Mouse (Mus musculus): ENCODE measurements at regions not wholly inside any gene's neighbourhood (a gene's known extent, or its start where the extent isn't known, plus 50 kb on each side); places are given as distances from the start of the nearest gene placed in this dataset.
A peak's percentile ranks its signal among the peaks of the same experiment; 100 is the strongest.

DNA sequence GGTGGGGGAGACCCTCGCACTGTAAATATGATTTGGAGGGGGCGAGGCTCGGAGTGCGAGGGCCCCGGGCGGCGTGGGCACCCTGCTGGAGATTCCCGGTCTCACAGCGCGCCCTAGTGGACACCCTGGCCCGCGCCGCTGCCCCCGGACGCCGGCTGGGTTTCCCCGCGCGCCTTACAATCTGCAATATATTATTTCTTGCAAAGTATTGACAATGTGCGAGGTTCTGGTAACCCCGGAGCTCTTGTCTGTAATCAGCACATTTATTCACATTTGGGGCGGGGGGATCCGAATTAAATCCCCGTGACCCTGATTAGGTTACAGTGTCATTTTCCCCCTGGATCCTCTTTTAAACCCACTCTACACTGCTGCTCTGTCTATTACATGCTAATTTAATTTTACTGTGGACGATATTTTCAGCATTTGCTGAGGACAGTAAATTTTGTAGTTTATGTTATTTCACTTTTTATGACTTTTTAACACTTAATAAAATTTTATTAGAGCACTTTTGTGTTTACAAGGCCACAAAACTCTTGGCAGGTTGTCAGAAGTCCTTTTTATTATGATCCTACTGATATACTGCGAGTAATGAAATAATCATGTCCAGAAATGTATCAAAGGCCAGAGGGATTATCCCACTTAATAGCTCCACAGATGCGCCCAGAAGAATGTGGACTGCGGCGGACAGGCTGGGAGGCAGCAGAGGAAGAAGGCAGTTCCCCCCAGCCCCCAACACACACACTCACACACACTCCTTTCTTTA is 312.6 kb downstream of the Mtx2 start:
- DNase-seq (ENCODE audit: low spot score) = peak; percentile 67

DNA sequence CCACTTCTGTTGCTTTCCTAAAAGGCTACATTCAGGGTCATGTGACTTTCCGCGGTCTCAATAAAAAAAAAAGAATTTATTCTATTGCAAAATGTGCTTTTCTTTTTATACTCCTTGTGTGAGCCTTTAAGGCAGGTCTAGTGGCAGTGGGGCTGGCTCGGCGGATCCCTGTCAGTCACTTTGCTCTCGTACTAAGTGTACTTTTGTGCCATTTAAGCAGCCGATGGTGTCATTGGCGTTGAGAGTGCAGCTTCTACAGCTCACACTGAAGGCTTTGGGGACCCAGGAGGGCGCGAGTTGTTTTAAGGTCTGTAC is 313.1 kb downstream of the Mtx2 start:
- DNase-seq (ENCODE audit: low spot score) = no peak

- no peak for DNase-seq (ENCODE audit: low spot score)
These were observed 313.9 kb downstream of the Mtx2 start for GRCm38 (mm10) chr2:75139544-75139943.

GRCm38 (mm10) chr2:75142675-75143074 is 317.1 kb downstream of the Mtx2 start:
- no peak for DNase-seq (ENCODE audit: low spot score)

DNA sequence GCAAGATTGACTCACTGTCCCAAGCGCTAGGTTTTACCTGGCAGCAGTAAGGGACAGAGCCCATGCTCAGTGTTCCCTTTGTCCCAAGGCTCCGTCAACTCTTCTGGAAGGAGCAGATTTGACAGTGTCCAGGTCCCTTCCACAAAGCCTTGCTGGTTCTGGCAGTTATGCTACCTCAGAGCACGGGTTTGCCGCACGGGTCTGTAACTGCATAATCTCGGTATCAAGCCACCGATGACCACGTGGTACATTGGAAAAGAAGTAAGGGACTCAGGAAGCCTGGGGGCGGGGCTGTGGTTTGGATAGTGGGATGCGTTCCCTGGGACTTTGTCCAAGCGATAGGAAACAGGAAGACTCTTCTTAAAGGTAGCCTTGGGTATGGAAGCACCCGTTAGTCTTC is 319.3 kb downstream of the Mtx2 start:
- DNase-seq (ENCODE audit: low spot score) = no peak

- DNase-seq (ENCODE audit: low spot score) = no peak
These were observed 320.7 kb downstream of the Mtx2 start for GRCm38 (mm10) chr2:75146256-75146655.

DNA sequence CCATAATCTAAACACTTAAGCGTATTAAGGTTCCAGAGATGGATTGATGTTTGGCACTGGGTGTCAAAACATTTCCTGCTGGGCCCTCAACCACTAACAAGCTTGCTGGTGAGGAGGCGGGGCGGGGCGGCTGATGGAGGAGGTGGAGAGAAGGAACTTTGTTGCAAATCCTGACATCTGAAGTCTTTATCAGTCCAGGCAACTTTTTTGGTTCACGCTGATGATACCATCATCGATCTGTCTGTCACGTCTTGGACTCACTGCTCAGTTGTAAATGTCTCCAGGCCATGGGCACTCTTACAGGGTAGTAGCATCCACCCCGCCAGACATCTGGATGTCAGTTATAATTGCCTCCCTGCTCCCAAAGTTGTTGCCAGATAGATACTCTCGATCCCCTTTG is 321.8 kb downstream of the Mtx2 start:
- DNase-seq (ENCODE audit: low spot score) = no peak

- DNase-seq (ENCODE audit: low spot score) = no peak
These were observed 322.4 kb downstream of the Mtx2 start for GRCm38 (mm10) chr2:75147967-75148366.

- no peak for DNase-seq (ENCODE audit: low spot score)
These were observed 323.4 kb downstream of the Mtx2 start for GRCm38 (mm10) chr2:75149036-75149435.

GRCm38 (mm10) chr2:75149562-75149961 is 324.0 kb downstream of the Mtx2 start:
- DNase-seq (ENCODE audit: low spot score) = no peak

GRCm38 (mm10) chr2:75150986-75151385 is 325.4 kb downstream of the Mtx2 start:
- peak; percentile 71 for DNase-seq (ENCODE audit: low spot score)

GRCm38 (mm10) chr2:75151519-75151918 is 325.9 kb downstream of the Mtx2 start:
- no peak for DNase-seq (ENCODE audit: low spot score)

DNA sequence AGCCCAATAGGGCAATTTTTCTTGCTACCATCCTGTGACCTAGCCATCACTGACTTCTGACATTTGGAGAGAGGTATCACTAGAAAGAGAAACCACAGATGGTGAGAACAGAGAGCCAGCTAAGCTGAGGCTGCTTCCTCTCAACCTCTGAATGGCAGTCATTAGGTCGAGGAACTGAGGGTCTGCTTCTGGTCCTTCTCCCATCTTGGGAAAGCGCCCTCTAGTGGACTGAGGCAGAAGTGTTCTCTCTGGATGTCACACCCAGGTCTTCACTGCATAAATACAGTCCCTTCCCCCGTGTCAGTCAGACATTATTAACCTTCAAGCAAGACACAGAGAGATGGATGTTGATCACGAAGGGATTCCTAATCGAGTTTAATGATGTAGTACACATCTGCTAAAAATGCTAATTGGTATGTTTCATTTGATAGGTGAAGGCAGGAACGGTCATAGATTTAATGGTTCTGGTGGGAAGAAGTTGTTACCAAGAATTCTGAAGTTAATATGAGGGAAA is 326.9 kb downstream of the Mtx2 start:
- peak; percentile 73 for DNase-seq (ENCODE audit: low spot score)

DNA sequence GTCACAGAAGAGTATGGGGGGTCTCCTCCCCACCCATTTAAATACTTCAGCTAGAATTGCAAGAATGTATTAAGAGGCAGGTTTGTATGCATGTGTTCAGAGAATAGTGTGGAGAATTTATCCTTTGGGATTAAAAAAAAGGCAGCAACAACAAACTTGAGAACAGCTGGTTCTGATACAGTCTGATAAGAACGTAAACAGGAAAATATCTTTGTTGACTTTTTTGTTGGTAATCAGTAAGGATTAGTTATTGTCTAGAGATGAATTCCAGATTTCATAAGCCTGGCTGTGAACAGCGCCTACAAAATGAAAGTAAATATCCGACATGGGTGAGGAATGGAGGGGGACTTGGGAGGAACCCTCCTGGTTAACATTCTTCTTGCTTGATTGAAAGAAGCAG is 328.8 kb downstream of the Mtx2 start:
- no peak for DNase-seq (ENCODE audit: low spot score)

GRCm38 (mm10) chr2:75158581-75158980 is 333.0 kb downstream of the Mtx2 start:
- DNase-seq (ENCODE audit: low spot score) = no peak

GRCm38 (mm10) chr2:75161075-75161474 is 335.5 kb downstream of the Mtx2 start:
- DNase-seq (ENCODE audit: low spot score) = no peak

DNA sequence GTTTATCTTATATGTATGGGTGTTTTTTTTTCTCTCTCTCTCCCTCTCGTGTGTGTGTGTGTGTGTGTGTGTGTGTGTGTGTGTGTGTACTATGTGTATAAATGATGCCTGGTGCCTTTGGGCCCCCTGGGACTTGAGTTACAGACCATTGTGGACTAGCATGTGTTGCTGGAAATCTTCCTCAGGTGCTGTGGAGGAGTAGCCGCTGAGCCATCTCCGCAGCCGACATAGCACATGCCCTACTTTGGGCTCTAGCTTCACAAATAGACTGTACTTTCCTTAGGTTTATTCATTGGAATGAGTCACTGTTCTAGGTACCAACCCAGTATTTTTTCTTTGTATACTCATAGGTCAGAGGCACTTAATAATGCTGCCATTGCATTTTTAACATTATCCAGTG is 339.4 kb downstream of the Mtx2 start:
- DNase-seq (ENCODE audit: low spot score) = no peak

DNA sequence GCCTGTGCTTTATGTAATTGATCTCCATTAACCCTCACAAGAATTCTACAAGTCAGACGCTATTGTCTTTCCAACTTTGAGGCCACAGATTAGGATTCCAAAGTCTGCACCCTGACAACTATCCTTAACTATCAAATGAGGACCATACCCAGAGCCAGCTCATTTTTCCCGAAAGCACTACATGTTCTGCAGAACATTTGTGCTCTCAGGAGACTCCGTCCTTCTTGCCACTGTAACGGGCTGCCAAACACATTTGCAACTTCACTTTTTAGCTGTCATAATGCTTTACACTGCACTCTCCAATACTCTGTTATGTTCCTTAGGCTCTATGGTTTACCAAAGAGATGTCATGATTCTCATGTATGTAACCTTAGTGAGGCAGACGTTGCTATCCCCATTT is 350.7 kb downstream of the Mtx2 start:
- no peak for DNase-seq (ENCODE audit: low spot score)

GRCm38 (mm10) chr2:75183293-75183692 is 357.7 kb downstream of the Mtx2 start:
- DNase-seq (ENCODE audit: low spot score) = no peak

DNA sequence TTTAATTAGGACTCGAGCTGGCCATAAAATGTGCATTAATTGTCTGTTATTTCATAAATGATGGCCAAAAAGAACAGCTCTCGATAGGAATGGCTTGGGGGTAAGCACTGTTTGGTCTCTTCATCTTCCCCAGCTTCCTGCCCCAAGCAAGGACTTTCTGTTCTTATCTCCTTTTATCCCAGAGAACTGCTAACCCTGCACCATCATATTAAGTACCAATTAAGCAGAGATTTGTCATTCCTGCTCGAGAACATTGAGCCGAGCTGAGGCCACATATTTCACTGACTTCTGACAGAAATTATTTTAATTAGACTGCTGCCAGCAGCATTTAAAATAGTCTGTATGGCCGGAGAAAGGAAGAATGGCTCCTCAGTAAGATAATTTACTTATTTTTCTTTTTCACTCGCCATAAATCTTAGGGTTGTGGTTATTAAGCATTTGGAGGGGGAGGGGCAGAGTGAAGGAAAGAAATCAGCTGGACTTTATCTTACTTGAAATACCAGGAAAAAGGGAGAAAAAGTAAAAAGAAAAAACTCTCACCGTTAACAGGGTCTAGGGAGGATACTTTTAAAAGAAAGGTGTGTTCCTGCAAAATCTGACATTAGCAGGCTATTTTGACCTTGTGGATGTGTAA is 377.1 kb downstream of the Mtx2 start:
- no peak for DNase-seq (ENCODE audit: low spot score)

DNA sequence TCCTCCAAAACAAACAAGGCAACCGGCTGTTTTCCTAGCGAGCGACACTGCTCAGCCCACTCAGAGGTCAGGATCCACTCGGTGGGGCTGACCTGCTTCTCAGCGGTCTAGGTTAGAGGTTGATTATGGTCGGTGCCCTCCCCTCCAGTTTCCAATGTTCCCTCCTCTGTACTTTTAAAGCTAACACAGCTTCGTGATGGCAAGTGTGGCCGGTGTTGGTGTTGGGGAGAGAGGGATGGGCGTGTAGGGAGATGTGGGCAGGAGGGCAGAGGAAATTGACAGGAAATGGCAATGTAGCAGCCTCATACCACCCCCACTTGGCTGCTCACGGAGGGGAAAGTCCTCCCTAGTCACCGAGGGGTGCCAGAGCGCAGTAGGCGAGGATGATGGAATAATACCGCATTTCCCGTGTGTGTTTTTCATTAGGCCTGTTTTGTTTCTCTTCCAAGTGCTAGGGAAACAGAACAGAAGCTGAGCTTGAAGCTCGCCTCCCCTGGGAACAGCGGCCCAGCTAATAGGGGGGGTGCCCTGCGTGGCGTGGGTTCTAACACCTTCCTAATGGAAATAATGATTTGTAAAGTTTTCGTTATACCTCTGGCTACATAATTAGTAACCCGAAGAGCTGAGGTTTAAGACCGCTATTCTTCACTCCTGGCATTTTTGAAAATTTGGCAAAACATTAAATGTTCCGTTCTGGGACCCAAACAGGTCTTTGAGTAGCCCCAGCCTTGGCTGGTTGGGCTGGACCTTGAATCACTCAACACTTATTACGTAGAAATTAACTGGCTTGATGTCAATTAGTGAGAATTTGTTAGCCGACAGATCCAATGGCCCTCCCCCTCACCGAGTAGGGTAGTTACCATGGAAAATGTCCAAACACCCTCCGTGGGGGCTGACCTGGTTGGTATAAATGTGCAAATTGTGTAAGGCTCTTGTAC is 383.5 kb downstream of the Mtx2 start:
- no peak for DNase-seq (ENCODE audit: low spot score)

Measured in thymus, postnatal 0 days (tissue).